Mouse (Mus musculus): ENCODE measurements around the gene Gpr4.

DNA sequence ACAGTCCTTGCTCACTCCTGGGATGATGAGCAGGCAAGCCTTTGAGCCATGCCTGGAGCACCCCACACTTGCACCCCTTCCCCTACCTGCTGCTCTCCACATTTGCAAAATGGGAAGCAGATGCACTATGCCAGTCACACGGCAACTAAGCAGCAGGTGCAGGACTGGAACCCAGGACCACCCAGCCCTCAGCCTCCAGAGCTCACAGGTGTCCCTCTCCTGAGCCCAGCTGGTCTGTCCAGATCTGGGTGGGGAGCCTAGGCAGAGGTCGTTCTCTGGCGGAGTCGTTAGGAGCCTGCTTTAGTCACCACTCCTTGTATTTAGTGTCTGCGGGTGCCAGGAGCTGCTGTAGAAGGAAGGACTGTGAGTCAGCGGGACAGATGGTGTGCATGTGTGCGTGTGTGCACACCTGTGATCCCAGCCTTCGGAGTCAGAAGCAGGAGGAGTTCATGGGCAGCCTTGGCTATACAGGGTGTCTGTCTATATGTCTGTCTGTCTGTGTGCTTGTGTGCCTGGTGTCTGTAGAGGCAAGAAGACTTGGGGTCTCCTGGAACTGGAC is 28.6 kb downstream of the Gpr4 start:
- TF ChIP-seq POLR2A (IDR thresholded peaks at IDR 0.05; ENCODE audit: borderline replicate concordance, control insufficient read depth, low read depth, low read length) = no peak
- no peak for TF ChIP-seq CTCF (IDR thresholded peaks at IDR 0.05; ENCODE audit: control insufficient read depth, insufficient read depth, low read length)

Measured in bone marrow, adult 2 months (tissue).